8 mouse cellular contexts compared by ENCODE assay signal in the genomic region with DNA sequence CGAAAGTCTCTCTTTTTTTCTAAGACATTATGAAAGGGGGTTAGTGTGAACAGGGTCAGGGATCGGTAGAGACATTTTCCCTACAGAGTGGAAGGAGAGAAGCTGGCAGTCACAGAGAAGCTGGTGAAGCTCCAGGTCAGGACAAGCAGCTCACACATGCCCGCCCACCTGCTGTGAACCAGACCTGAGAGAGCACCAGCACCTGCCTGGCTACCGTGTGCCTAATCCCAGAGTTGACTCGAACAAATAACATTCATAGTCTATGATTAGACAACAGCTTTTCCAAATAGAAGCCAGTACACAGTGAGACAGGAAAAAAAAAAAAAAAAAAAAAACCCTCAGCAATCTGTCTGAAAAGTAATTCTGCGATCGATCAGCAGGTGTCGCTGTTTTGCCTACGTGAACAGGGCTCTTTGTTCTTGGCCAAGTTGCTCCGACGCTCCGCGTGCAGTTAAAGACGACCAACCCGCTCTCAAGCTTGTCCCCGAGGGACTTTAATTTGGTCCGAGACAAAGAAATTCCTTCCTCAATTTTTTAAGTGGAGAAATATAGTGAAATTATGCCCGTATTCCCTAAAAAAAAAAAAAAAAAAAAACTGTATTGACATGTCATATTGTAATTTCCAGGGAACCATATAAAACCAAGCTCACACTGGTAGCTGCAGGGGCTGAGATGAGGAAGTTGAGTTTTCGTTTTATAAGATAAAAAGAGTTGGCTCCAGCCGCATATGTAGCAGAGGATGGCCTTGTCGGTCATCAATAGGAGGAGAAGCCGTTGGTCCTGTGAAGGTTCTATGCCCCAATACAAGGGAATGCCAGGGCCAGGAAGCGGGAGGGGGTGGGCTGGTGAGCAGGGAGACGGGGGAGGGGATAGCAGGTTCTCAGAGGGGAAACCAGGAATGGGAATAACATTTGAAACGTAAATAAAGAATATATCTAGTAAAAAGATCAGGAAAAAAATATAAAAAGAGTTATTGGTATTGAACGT. TPM values are rescaled to one million over a fixed set of nuclear protein-coding genes. Genes with fewer than 3 reads are reported as not detected.
A peak's percentile ranks its signal among the peaks of the same experiment; 100 is the strongest.
DNase-seq lines count a peak whose midpoint lies in the region; ATAC-seq and TF ChIP-seq lines count a peak whose summit lies in the region.

No protein-coding gene starts in this region.

- TF ChIP-seq EP300 in heart, postnatal 0 days (IDR thresholded peaks at IDR 0.05; ENCODE audit: low read depth): no peak
- no peak for TF ChIP-seq EP300 in stomach, postnatal 0 days (optimal IDR thresholded peaks at IDR 0.05)

- H3K9ac ChIP-seq in forebrain, embryonic 12.5 days: peak overlapping the region; percentile 33; the same call in 1 of the 2 replicates
- H3K9ac ChIP-seq in heart, postnatal 0 days (replicated peaks; ENCODE audit: low read depth, low read length): no peak overlapping the region
- H3K9ac ChIP-seq in liver, embryonic 15.5 days: no peak overlapping the region
- H3K9ac ChIP-seq in neural tube, embryonic 12.5 days: 0 out of 2 replicates have a peak overlapping the region, but pooled peaks have one; percentile 47
- H3K9ac ChIP-seq in stomach, postnatal 0 days (ENCODE audit: low read length): no peak overlapping the region

- 0 out of 2 replicates have a peak, but pooled peaks cover 5% of the 10 kb centered on the region for H3K27me3 ChIP-seq in forebrain, embryonic 12.5 days
- H3K27me3 ChIP-seq in heart, postnatal 0 days (ENCODE audit: control insufficient read depth, insufficient read depth, low read length): no peaks in the 10 kb centered on the region
- H3K27me3 ChIP-seq in liver, embryonic 15.5 days: peaks cover 14% of the 10 kb centered on the region
- no peaks in the 10 kb centered on the region for H3K27me3 ChIP-seq in neural tube, embryonic 12.5 days (replicated peaks)
- no peaks in the 10 kb centered on the region for H3K27me3 ChIP-seq in stomach, postnatal 0 days (ENCODE audit: control insufficient read depth, insufficient read depth, low read length)

- peak; percentile 62 for ATAC-seq in forebrain, embryonic 12.5 days (ENCODE audit: low FRiP score)
- peak; percentile 43 for ATAC-seq in heart, postnatal 0 days (ENCODE audit: insufficient read depth, low read depth)
- no peak for ATAC-seq in liver, embryonic 15.5 days (ENCODE audit: insufficient read depth)
- ATAC-seq in neural tube, embryonic 12.5 days (ENCODE audit: low FRiP score, low read depth): peak; percentile 67
- ATAC-seq in stomach, postnatal 0 days (ENCODE audit: low FRiP score, low TSS enrichment): peak; percentile 35; the same call in 1 of the 2 replicates

- peaks cover 12% of the 10 kb centered on the region for H3K4me1 ChIP-seq in forebrain, embryonic 12.5 days
- peaks cover 5% of the 10 kb centered on the region; the same call in 1 of the 2 replicates for H3K4me1 ChIP-seq in heart, postnatal 0 days (ENCODE audit: control insufficient read depth, insufficient read depth)
- peaks cover 10% of the 10 kb centered on the region; the same call in 1 of the 2 replicates for H3K4me1 ChIP-seq in liver, embryonic 15.5 days (replicated peaks)
- no peaks in the 10 kb centered on the region for H3K4me1 ChIP-seq in neural tube, embryonic 12.5 days
- 0 out of 2 replicates have a peak, but pooled peaks cover 3% of the 10 kb centered on the region for H3K4me1 ChIP-seq in stomach, postnatal 0 days (replicated peaks; ENCODE audit: control insufficient read depth, insufficient read depth)

- H3K27ac ChIP-seq in forebrain, embryonic 12.5 days: peak overlapping the region; percentile 56
- no peak overlapping the region for H3K27ac ChIP-seq in heart, postnatal 0 days (ENCODE audit: low read depth)
- no peak overlapping the region for H3K27ac ChIP-seq in liver, embryonic 15.5 days (replicated peaks)
- H3K27ac ChIP-seq in neural tube, embryonic 12.5 days: no peak overlapping the region
- H3K27ac ChIP-seq in stomach, postnatal 0 days (replicated peaks): no peak overlapping the region

- no peaks in the 10 kb centered on the region for H3K9me3 ChIP-seq in forebrain, embryonic 12.5 days
- H3K9me3 ChIP-seq in heart, postnatal 0 days (replicated peaks; ENCODE audit: control insufficient read depth, low read length): no peaks in the 10 kb centered on the region
- H3K9me3 ChIP-seq in liver, embryonic 15.5 days (replicated peaks): no peaks in the 10 kb centered on the region
- no peaks in the 10 kb centered on the region for H3K9me3 ChIP-seq in neural tube, embryonic 12.5 days
- H3K9me3 ChIP-seq in stomach, postnatal 0 days (ENCODE audit: control insufficient read depth, low read length): no peaks in the 10 kb centered on the region

- peak overlapping the region; percentile 47 for H3K4me2 ChIP-seq in forebrain, embryonic 12.5 days
- H3K4me2 ChIP-seq in heart, postnatal 0 days (ENCODE audit: low read depth, low read length): peak overlapping the region; percentile 52
- peak overlapping the region; percentile 39 for H3K4me2 ChIP-seq in liver, embryonic 15.5 days
- H3K4me2 ChIP-seq in neural tube, embryonic 12.5 days (replicated peaks): peak overlapping the region; percentile 49
- H3K4me2 ChIP-seq in stomach, postnatal 0 days (replicated peaks; ENCODE audit: low read depth): peak overlapping the region; percentile 18; the same call in 1 of the 2 replicates

- DNase-seq in CD8-positive naive resting alpha-beta T cell, adult 2 months (ENCODE audit: low read depth in 2 of 2, low spot score in 2 of 2): peak; percentile 69 to 82
- DNase-seq in c-Kit-positive CD71-negative TER-119-negative erythroid progenitor cells, embryonic 14.5 days (ENCODE audit: low read depth): peak; percentile 89
- DNase-seq in heart, postnatal 0 days (ENCODE audit: low spot score): peak; percentile 81
- DNase-seq in kidney, postnatal 36 days: peak; percentile 89 to 95
- DNase-seq in stomach, postnatal 0 days (ENCODE audit: low spot score): peak; percentile 86

- no peak overlapping the region for H3K4me3 ChIP-seq in forebrain, embryonic 12.5 days (replicated peaks)
- H3K4me3 ChIP-seq in heart, postnatal 0 days (ENCODE audit: low read depth, low read length): peak overlapping the region; percentile 29
- H3K4me3 ChIP-seq in liver, embryonic 15.5 days (replicated peaks): 0 out of 2 replicates have a peak overlapping the region, but pooled peaks have one; percentile 10
- H3K4me3 ChIP-seq in neural tube, embryonic 12.5 days: no peak overlapping the region
- H3K4me3 ChIP-seq in stomach, postnatal 0 days (ENCODE audit: low read depth, low read length): peak overlapping the region; percentile 8; the same call in 1 of the 2 replicates

- TF ChIP-seq CTCF in heart, postnatal 0 days (IDR thresholded peaks at IDR 0.05; ENCODE audit: low read depth): peak; percentile 77
- TF ChIP-seq CTCF in stomach, postnatal 0 days (IDR thresholded peaks at IDR 0.05; ENCODE audit: low read depth): peak; percentile 88

- H3K36me3 ChIP-seq in forebrain, embryonic 12.5 days (replicated peaks): no peaks in the 10 kb centered on the region
- H3K36me3 ChIP-seq in heart, postnatal 0 days (replicated peaks; ENCODE audit: control insufficient read depth, insufficient read depth, low read length): no peaks in the 10 kb centered on the region
- no peaks in the 10 kb centered on the region for H3K36me3 ChIP-seq in liver, embryonic 15.5 days (replicated peaks)
- H3K36me3 ChIP-seq in neural tube, embryonic 12.5 days: no peaks in the 10 kb centered on the region
- no peaks in the 10 kb centered on the region for H3K36me3 ChIP-seq in stomach, postnatal 0 days (ENCODE audit: control insufficient read depth, insufficient read depth, low read length)

- 13% methylated on average over 26 of the region's 26 CpGs for WGBS in forebrain, embryonic 12.5 days
- 15% methylated on average over 26 of the region's 26 CpGs for WGBS in heart, postnatal 0 days
- WGBS in liver, embryonic 15.5 days (ENCODE audit: insufficient replicate concordance): 11% methylated on average over 26 of the region's 26 CpGs
- WGBS in neural tube, embryonic 12.5 days: 13% methylated on average over 26 of the region's 26 CpGs
- WGBS in stomach, postnatal 0 days: 14% methylated on average over 26 of the region's 26 CpGs

RNA-seq across cellular contexts. Expression of gene Nfe2l3, which starts 48.4 kb away (rescaled TPM):
- polyA plus RNA-seq in forebrain, embryonic 12.5 days (2016; fragmentation: Nextera tagmentation; extraction: Ambion mirVana): 2.2 and 2.3 TPM in 2 replicates
- 2.7 and 5.0 TPM in 2 replicates for total RNA-seq in heart, postnatal 0 days (2014; rRNA removed; ENCODE audit: low replicate concordance)
- 1.2 and 1.3 TPM in 2 replicates for polyA plus RNA-seq in heart, postnatal 0 days (2015; fragmentation: Nextera tagmentation; extraction: Ambion mirVana)
- 0.17 and 0.20 TPM in 2 replicates for polyA plus RNA-seq in liver, embryonic 15.5 days (2015; fragmentation: Nextera tagmentation; extraction: Ambion mirVana)
- polyA plus RNA-seq in neural tube, embryonic 12.5 days (2016; fragmentation: Nextera tagmentation; extraction: Ambion mirVana): 2.8 and 3.4 TPM in 2 replicates
- 19.6 and 20.9 TPM in 2 replicates for polyA plus RNA-seq in stomach, postnatal 0 days (2015; fragmentation: Nextera tagmentation; extraction: Ambion mirVana)

Comparison
In these comparisons a context has a peak if more than half of its experiments do, and no peak if none do; other contexts are left out.
1. H3K4me3 ChIP-seq: peak in heart, postnatal 0 days (single experiment), liver, embryonic 15.5 days (single experiment) and stomach, postnatal 0 days (single experiment); none in forebrain, embryonic 12.5 days (single experiment) and neural tube, embryonic 12.5 days (single experiment).
2. H3K9ac ChIP-seq: peak in forebrain, embryonic 12.5 days (single experiment) and neural tube, embryonic 12.5 days (single experiment); none in heart, postnatal 0 days (single experiment), liver, embryonic 15.5 days (single experiment) and stomach, postnatal 0 days (single experiment).
3. Peak in every context shown above with its lines, with median percentiles within 50 percentile points of each other: DNase-seq and H3K4me2 ChIP-seq.